Comparison of ENCODE assay signal across 7 mouse cellular contexts in genomic region chr1:195092220-195092720, GRCm38 (mm10). TPM values are rescaled to one million over a fixed set of nuclear protein-coding genes. Genes with fewer than 3 reads are reported as not detected.
DNase-seq lines count a peak whose midpoint lies in the region; ATAC-seq lines count a peak whose summit lies in the region.

Gene Cd46 (minus strand): TSS chr1:195092249.

- H3K9me3 ChIP-seq in forebrain, embryonic 15.5 days = no peaks in the 10 kb centered on the region
- H3K9me3 ChIP-seq in hindbrain, embryonic 11.5 days (ENCODE audit: control insufficient read depth, low read length) = no peaks in the 10 kb centered on the region

- peak within 1 kb of the TSS; percentile 45 for H3K4me2 ChIP-seq in forebrain, embryonic 15.5 days (replicated peaks)
- H3K4me2 ChIP-seq in hindbrain, embryonic 11.5 days (replicated peaks; ENCODE audit: low read depth, low read length) = peak within 1 kb of the TSS; percentile 42

- no peak within 1 kb of the TSS for H3K9ac ChIP-seq in forebrain, embryonic 15.5 days (replicated peaks)
- H3K9ac ChIP-seq in hindbrain, embryonic 11.5 days (ENCODE audit: low read depth, low read length) = peak within 1 kb of the TSS; percentile 17

- WGBS in forebrain, embryonic 15.5 days = 4% methylated on average over 14 of the region's 14 CpGs
- WGBS in hindbrain, embryonic 11.5 days = 3% methylated on average over 14 of the region's 14 CpGs

- H3K4me1 ChIP-seq in forebrain, embryonic 15.5 days = peaks cover 9% of the 10 kb centered on the region
- no peaks in the 10 kb centered on the region; the same call in 1 of the 2 replicates for H3K4me1 ChIP-seq in hindbrain, embryonic 11.5 days (replicated peaks; ENCODE audit: control insufficient read depth, insufficient read depth, low read length)

- H3K4me3 ChIP-seq in forebrain, embryonic 15.5 days = peak within 1 kb of the TSS; percentile 29
- peak within 1 kb of the TSS; percentile 19 for H3K4me3 ChIP-seq in hindbrain, embryonic 11.5 days (ENCODE audit: low read depth, low read length)

- peak; percentile 94 for ATAC-seq in forebrain, embryonic 15.5 days (replicated peaks)
- peak; percentile 95 for ATAC-seq in hindbrain, embryonic 11.5 days (ENCODE audit: low FRiP score)
- peak; percentile 95 for ATAC-seq in megakaryocyte progenitor cell, adult 5-6 weeks (replicated peaks; ENCODE audit: poor library complexity)

- no peaks in the 10 kb centered on the region for H3K27me3 ChIP-seq in forebrain, embryonic 15.5 days
- no peaks in the 10 kb centered on the region for H3K27me3 ChIP-seq in hindbrain, embryonic 11.5 days (ENCODE audit: control insufficient read depth, insufficient read depth, low read length)

- H3K36me3 ChIP-seq in forebrain, embryonic 15.5 days = 0 out of 2 replicates have a peak, but pooled peaks cover 8% of the 10 kb centered on the region
- no peaks in the 10 kb centered on the region for H3K36me3 ChIP-seq in hindbrain, embryonic 11.5 days (ENCODE audit: control insufficient read depth, insufficient read depth, low read length)

- H3K27ac ChIP-seq in forebrain, embryonic 15.5 days (replicated peaks) = no peak within 1 kb of the TSS
- H3K27ac ChIP-seq in hindbrain, embryonic 11.5 days (ENCODE audit: low read depth, low read length) = no peak within 1 kb of the TSS

- peak; percentile 88 for DNase-seq in R1 (ENCODE audit: low read depth, low spot score)
- peak; percentile 8 for DNase-seq in cerebellum, adult 11-12 months
- peak; percentile 72 for DNase-seq in hindbrain, embryonic 11.5 days (ENCODE audit: low spot score)
- peak; percentile 12 to 15 for DNase-seq in layer of hippocampus, postnatal 25 days (ENCODE audit: extremely low spot score in 1 of 2, low spot score in 1 of 2)
- peak; percentile 81 for DNase-seq in spleen, adult 12 weeks (ENCODE audit: low spot score)

RNA-seq across cellular contexts. Expression of gene Cd46, which starts in this region (rescaled TPM):
- polyA plus RNA-seq in forebrain, embryonic 15.5 days (2015; fragmentation: Nextera tagmentation; extraction: Ambion mirVana) = 1.2 and 1.3 TPM in 2 replicates
- 0.82 and 0.90 TPM in 2 replicates for polyA plus RNA-seq in hindbrain, embryonic 11.5 days (2014; fragmentation: Nextera tagmentation; extraction: Ambion mirVana)
- 1 to 10 TPM; 2.7 to 5.1 TPM for total RNA-seq in layer of hippocampus, postnatal 25 days (2021)
- 1.6 and 1.9 TPM in 2 replicates for total RNA-seq in megakaryocyte progenitor cell, adult 5-6 weeks (2015)
- total RNA-seq in megakaryocyte progenitor cell, adult 5-6 weeks (2017) = 0.33 and 0.88 TPM in 2 replicates

Comparison
In these comparisons a context has a peak if more than half of its experiments do, and no peak if none do; other contexts are left out.
1. Peak in DNase-seq, ATAC-seq, H3K4me3 ChIP-seq, H3K9ac ChIP-seq and H3K4me2 ChIP-seq in hindbrain, embryonic 11.5 days; RNA of the gene not detected or under 1 TPM.
2. DNase-seq: peak in every context shown above with its lines; median percentile 88 in R1; 81 in spleen, adult 12 weeks; 72 in hindbrain, embryonic 11.5 days; 14 in layer of hippocampus, postnatal 25 days; 8 in cerebellum, adult 11-12 months.